Mouse (Mus musculus): ENCODE results near the gene Lrit2. TPM values are rescaled to one million over a fixed set of nuclear protein-coding genes. Genes with fewer than 3 reads are reported as not detected.

Gene Lrit2
- total and polyA plus RNA-seq, 2 experiments from 2014 or later: not detected

- Histone ChIP-seq H3K4me1 (ENCODE audit: control insufficient read depth, insufficient read depth) (peaks cover 29% of the 10 kb centered on the region), H3K36me3 (replicated peaks; ENCODE audit: control insufficient read depth, insufficient read depth, low read length) (no peaks in the 10 kb centered on the region), H3K27me3 (ENCODE audit: control insufficient read depth, insufficient read depth, low read length) (peaks cover 27% of the 10 kb centered on the region), H3K4me3 (ENCODE audit: low read depth, low read length) (no peak overlapping the region), H3K9me3 (replicated peaks; ENCODE audit: control insufficient read depth, low read length) (no peaks in the 10 kb centered on the region), H3K4me2 (ENCODE audit: low read depth, low read length) (no peak overlapping the region), H3K27ac (ENCODE audit: low read depth) (no peak overlapping the region), H3K9ac (replicated peaks; ENCODE audit: low read depth, low read length) (no peak overlapping the region)
- TF ChIP-seq CTCF (IDR thresholded peaks at IDR 0.05; ENCODE audit: low read depth) (no peak), EP300 (IDR thresholded peaks at IDR 0.05; ENCODE audit: low read depth) (no peak)
- no peak for ATAC-seq (ENCODE audit: insufficient read depth, low read depth)
- no peak for DNase-seq (ENCODE audit: low spot score)
- WGBS: 72% methylated on average over 3 of the region's 3 CpGs
Measured at GRCm38 (mm10) chr14:37102484-37102883, 34.8 kb downstream of the Lrit2 start.

- Histone ChIP-seq H3K27ac (ENCODE audit: low read depth) (no peak overlapping the region), H3K9me3 (replicated peaks; ENCODE audit: control insufficient read depth, low read length) (no peaks in the 10 kb centered on the region), H3K4me3 (ENCODE audit: low read depth, low read length) (no peak overlapping the region), H3K4me1 (ENCODE audit: control insufficient read depth, insufficient read depth) (peaks cover 23% of the 10 kb centered on the region), H3K36me3 (replicated peaks; ENCODE audit: control insufficient read depth, insufficient read depth, low read length) (no peaks in the 10 kb centered on the region), H3K9ac (replicated peaks; ENCODE audit: low read depth, low read length) (no peak overlapping the region), H3K4me2 (ENCODE audit: low read depth, low read length) (no peak overlapping the region), H3K27me3 (ENCODE audit: control insufficient read depth, insufficient read depth, low read length) (0 out of 2 replicates have a peak, but pooled peaks cover 4% of the 10 kb centered on the region)
- 21% methylated on average over 5 of the region's 5 CpGs for WGBS
- peak; percentile 47 for ATAC-seq (ENCODE audit: insufficient read depth, low read depth)
- DNase-seq (ENCODE audit: low spot score): peak; percentile 54
- TF ChIP-seq CTCF (IDR thresholded peaks at IDR 0.05; ENCODE audit: low read depth) (no peak), EP300 (IDR thresholded peaks at IDR 0.05; ENCODE audit: low read depth) (no peak)
Measured at GRCm38 (mm10) chr14:37104747-37105146, 37.0 kb downstream of the Lrit2 start.

DNA sequence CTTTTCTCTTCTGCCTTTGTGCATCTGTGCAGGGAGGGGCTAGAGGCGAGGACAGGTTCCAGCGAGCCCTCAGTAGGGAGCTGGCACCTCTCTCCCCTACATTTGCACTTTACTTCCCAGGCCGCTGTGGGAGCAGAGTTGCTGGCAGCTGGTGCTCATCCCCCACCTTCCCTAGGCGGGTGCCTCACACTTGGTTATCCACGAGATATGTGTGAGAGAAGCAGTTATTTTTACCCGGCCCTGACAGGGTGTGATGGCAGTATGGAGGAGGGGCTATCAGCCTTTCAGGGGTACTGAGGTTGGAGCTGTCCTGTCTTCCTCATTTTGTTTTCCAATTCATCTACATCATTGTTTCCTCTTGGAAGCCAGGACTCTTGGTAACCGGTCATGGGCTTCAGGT lies 38.1 kb downstream of the Lrit2 start:
- TF ChIP-seq CTCF (IDR thresholded peaks at IDR 0.05; ENCODE audit: low read depth): no peak
- TF ChIP-seq EP300 (IDR thresholded peaks at IDR 0.05; ENCODE audit: low read depth): no peak
- H3K27me3 ChIP-seq (ENCODE audit: control insufficient read depth, insufficient read depth, low read length): no peaks in the 10 kb centered on the region
- peaks cover 23% of the 10 kb centered on the region for H3K4me1 ChIP-seq (ENCODE audit: control insufficient read depth, insufficient read depth)
- ATAC-seq (ENCODE audit: insufficient read depth, low read depth) (peak; percentile 85), DNase-seq (ENCODE audit: low spot score) (peak; percentile 51)
- 0 out of 2 replicates have a peak overlapping the region, but pooled peaks have one; percentile 7 for H3K4me2 ChIP-seq (ENCODE audit: low read depth, low read length)
- H3K9me3 ChIP-seq (replicated peaks; ENCODE audit: control insufficient read depth, low read length): no peaks in the 10 kb centered on the region
- H3K27ac ChIP-seq (ENCODE audit: low read depth): 0 out of 2 replicates have a peak overlapping the region, but pooled peaks have one; percentile 2
- 10% methylated on average over 7 of the region's 7 CpGs for WGBS
- H3K9ac ChIP-seq (replicated peaks; ENCODE audit: low read depth, low read length): no peak overlapping the region
- no peaks in the 10 kb centered on the region for H3K36me3 ChIP-seq (replicated peaks; ENCODE audit: control insufficient read depth, insufficient read depth, low read length)
- H3K4me3 ChIP-seq (ENCODE audit: low read depth, low read length): no peak overlapping the region

DNA sequence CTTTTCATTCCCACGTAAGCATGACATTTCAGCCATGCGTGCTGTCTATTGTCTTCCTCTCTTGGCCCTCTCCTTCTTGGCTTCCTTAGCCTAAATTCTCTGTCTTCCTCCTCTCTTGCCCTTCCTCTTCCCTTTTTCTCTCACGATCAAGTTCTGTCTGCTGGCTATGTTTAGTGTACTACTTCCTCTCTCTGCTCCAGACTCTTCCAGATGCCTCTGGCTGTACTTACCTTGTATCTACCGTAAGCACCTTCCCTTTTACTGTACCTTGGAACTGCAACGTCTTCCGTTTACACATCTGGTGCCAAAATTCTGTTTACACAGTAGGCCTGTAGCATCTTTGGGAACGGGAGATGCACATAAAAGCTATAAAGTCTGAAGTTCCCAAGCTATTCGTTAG lies 41.7 kb downstream of the Lrit2 start:
- DNase-seq (ENCODE audit: low spot score) (no peak), ATAC-seq (ENCODE audit: insufficient read depth, low read depth) (no peak)
- no peaks in the 10 kb centered on the region for H3K27me3 ChIP-seq (ENCODE audit: control insufficient read depth, insufficient read depth, low read length)
- H3K9me3 ChIP-seq (replicated peaks; ENCODE audit: control insufficient read depth, low read length): no peaks in the 10 kb centered on the region
- no peak overlapping the region for H3K9ac ChIP-seq (replicated peaks; ENCODE audit: low read depth, low read length)
- TF ChIP-seq EP300 (IDR thresholded peaks at IDR 0.05; ENCODE audit: low read depth) (no peak), CTCF (IDR thresholded peaks at IDR 0.05; ENCODE audit: low read depth) (no peak)
- H3K36me3 ChIP-seq (replicated peaks; ENCODE audit: control insufficient read depth, insufficient read depth, low read length): no peaks in the 10 kb centered on the region
- H3K4me1 ChIP-seq (ENCODE audit: control insufficient read depth, insufficient read depth): peaks cover 18% of the 10 kb centered on the region
- WGBS: 66% methylated on average over 8 of the region's 8 CpGs
- H3K4me2 ChIP-seq (ENCODE audit: low read depth, low read length): no peak overlapping the region
- H3K4me3 ChIP-seq (ENCODE audit: low read depth, low read length): no peak overlapping the region
- no peak overlapping the region for H3K27ac ChIP-seq (ENCODE audit: low read depth)

- H3K4me2 ChIP-seq (ENCODE audit: low read depth, low read length): no peak overlapping the region
- WGBS: 54% methylated on average over 9 of the region's 9 CpGs
- H3K4me3 ChIP-seq (ENCODE audit: low read depth, low read length): no peak overlapping the region
- H3K4me1 ChIP-seq (ENCODE audit: control insufficient read depth, insufficient read depth): peaks cover 14% of the 10 kb centered on the region
- no peak overlapping the region for H3K9ac ChIP-seq (replicated peaks; ENCODE audit: low read depth, low read length)
- no peak for ATAC-seq (ENCODE audit: insufficient read depth, low read depth)
- H3K36me3 ChIP-seq (replicated peaks; ENCODE audit: control insufficient read depth, insufficient read depth, low read length): no peaks in the 10 kb centered on the region
- TF ChIP-seq CTCF (IDR thresholded peaks at IDR 0.05; ENCODE audit: low read depth): no peak
- TF ChIP-seq EP300 (IDR thresholded peaks at IDR 0.05; ENCODE audit: low read depth): no peak
- no peaks in the 10 kb centered on the region for H3K9me3 ChIP-seq (replicated peaks; ENCODE audit: control insufficient read depth, low read length)
- no peak for DNase-seq (ENCODE audit: low spot score)
- no peak overlapping the region for H3K27ac ChIP-seq (ENCODE audit: low read depth)
- H3K27me3 ChIP-seq (ENCODE audit: control insufficient read depth, insufficient read depth, low read length): no peaks in the 10 kb centered on the region
Measured at GRCm38 (mm10) chr14:37109975-37110374, 42.2 kb downstream of the Lrit2 start.

- peaks cover 9% of the 10 kb centered on the region for H3K4me1 ChIP-seq (ENCODE audit: control insufficient read depth, insufficient read depth)
Measured at GRCm38 (mm10) chr14:37110456-37110855, 42.7 kb downstream of the Lrit2 start.

More at GRCm38 (mm10) chr14:37110456-37110855, 42.7 kb downstream of the Lrit2 start:
- Histone ChIP-seq H3K4me2 (ENCODE audit: low read depth, low read length) (no peak overlapping the region), H3K4me3 (ENCODE audit: low read depth, low read length) (no peak overlapping the region), H3K9ac (replicated peaks; ENCODE audit: low read depth, low read length) (no peak overlapping the region), H3K36me3 (replicated peaks; ENCODE audit: control insufficient read depth, insufficient read depth, low read length) (no peaks in the 10 kb centered on the region), H3K27me3 (ENCODE audit: control insufficient read depth, insufficient read depth, low read length) (no peaks in the 10 kb centered on the region), H3K27ac (ENCODE audit: low read depth) (no peak overlapping the region), H3K9me3 (replicated peaks; ENCODE audit: control insufficient read depth, low read length) (no peaks in the 10 kb centered on the region)
- TF ChIP-seq CTCF (IDR thresholded peaks at IDR 0.05; ENCODE audit: low read depth): no peak
- no peak for TF ChIP-seq EP300 (IDR thresholded peaks at IDR 0.05; ENCODE audit: low read depth)
- no peak for DNase-seq (ENCODE audit: low spot score)
- ATAC-seq (ENCODE audit: insufficient read depth, low read depth): no peak
- WGBS: 43% methylated on average over 2 of the region's 2 CpGs

All from heart, postnatal 0 days (tissue).